Mouse (Mus musculus) adrenal gland, postnatal 10 days (tissue): ENCODE measurements around the gene Zfp108. TPM values are rescaled to one million over a fixed set of nuclear protein-coding genes. Genes with fewer than 3 reads are reported as not detected.
A peak's percentile ranks its signal among the peaks of the same experiment; 100 is the strongest.
"Not testable (repeated sequence)": the region's sequence is repeated elsewhere in the genome, so short reads cannot be mapped to it uniquely, and the experiment has no call there.

Experiments
- DNase-seq: peaks from one replicate; pipeline ENCODE4 v3.0.0; 2021; ENCODE audit warnings: mixed read lengths
- long read RNA-seq, 2 experiments: library from polyadenylated mRNA; stranded (forward); transcript quantifications; one replicate each; pipeline ENCODE4 v2.0.0; 2021
- total RNA-seq, 2 experiments: library from RNA; stranded (reverse); gene quantifications; 2 replicates each; pipeline ENCODE4 v1.2.3; 2021

The Zfp108 gene
- 1 to 10 TPM; 2.0 to 3.5 TPM for total RNA-seq
- long read RNA-seq, experiment 1, partial matches to known transcripts, result 0 of 1 reads
- long read RNA-seq, experiment 1, other reads (novel, unspliced or antisense), result 1 of 1 reads
- long read RNA-seq, experiment 2, result 0 reads

GRCm38 (mm10) chr7:24254633-24255474, at the start of gene Zfp108:
Gene Zfp108 (plus strand): TSS chr7:24254794.
- peak; percentile 84 for DNase-seq

GRCm38 (mm10) chr7:24207488-24208261, 46.9 kb upstream of the Zfp108 start:
- peak; percentile 76 for DNase-seq

- DNase-seq, result no peak
Measured at GRCm38 (mm10) chr7:24208282-24208886, 46.2 kb upstream of the Zfp108 start.

GRCm38 (mm10) chr7:24210296-24210695, 44.3 kb upstream of the Zfp108 start:
- no peak for DNase-seq

GRCm38 (mm10) chr7:24211343-24211742, 43.3 kb upstream of the Zfp108 start, which contains the start of gene Zfp111:
Gene Zfp111 (minus strand): TSS chr7:24211443.
- no peak for DNase-seq

- peak; percentile 74 for DNase-seq
Measured at GRCm38 (mm10) chr7:24237040-24237791, 17.4 kb upstream of the Zfp108 start, which contains the start of gene Zfp109. Gene Zfp109 (minus strand): TSS chr7:24237560.

GRCm38 (mm10) chr7:24253779-24254615, 597 bp upstream of the Zfp108 start:
- no peak for DNase-seq

GRCm38 (mm10) chr7:24259306-24259999, 4.9 kb downstream of the Zfp108 start:
- no peak for DNase-seq

- no peak for DNase-seq
Measured at GRCm38 (mm10) chr7:24260000-24260312, 5.4 kb downstream of the Zfp108 start.

- no peak for DNase-seq
Measured at GRCm38 (mm10) chr7:24268176-24269155, 13.9 kb downstream of the Zfp108 start.

- no peak for DNase-seq
Measured at GRCm38 (mm10) chr7:24269256-24269655, 14.7 kb downstream of the Zfp108 start.

- DNase-seq, result no peak
Measured at GRCm38 (mm10) chr7:24269667-24270287, 15.2 kb downstream of the Zfp108 start.

- peak; percentile 83 for DNase-seq
Measured at GRCm38 (mm10) chr7:24270288-24270672, 15.7 kb downstream of the Zfp108 start, which contains the start of gene Zfp93. Gene Zfp93 (plus strand): TSS chr7:24270420.

- no peak for DNase-seq
Measured at GRCm38 (mm10) chr7:24271191-24271590, 16.6 kb downstream of the Zfp108 start.

- DNase-seq, result no peak
Measured at GRCm38 (mm10) chr7:24274456-24274855, 19.9 kb downstream of the Zfp108 start.

- not testable (repeated sequence) for DNase-seq
Measured at GRCm38 (mm10) chr7:24278771-24279170, 24.2 kb downstream of the Zfp108 start.

- no peak for DNase-seq
Measured at GRCm38 (mm10) chr7:24280031-24280857, 25.6 kb downstream of the Zfp108 start.

- no peak for DNase-seq
Measured at GRCm38 (mm10) chr7:24280858-24281145, 26.2 kb downstream of the Zfp108 start.
